Mouse (Mus musculus) small intestine, adult 2 months (tissue): ENCODE measurements around the gene Gm3149. TPM values are rescaled to one million over a fixed set of nuclear protein-coding genes. Genes with fewer than 3 reads are reported as not detected.
"Not testable (repeated sequence)": the region's sequence is repeated elsewhere in the genome, so short reads cannot be mapped to it uniquely, and the experiment has no call there.

Source experiments
- H3K27ac ChIP-seq: fragments of 200-500 bp; 2 replicates; pipeline ENCODE4 v1.5.1; 2012; ENCODE audit warnings: low read depth, low read length, control low read depth, inconsistent platforms; ENCODE audit not compliant: insufficient read depth
- H3K27me3 ChIP-seq: fragments of 200-500 bp; 2 replicates; pipeline ENCODE4 v1.6.1; 2012; ENCODE audit warnings: mild to moderate bottlenecking, moderate library complexity, low read length, inconsistent platforms; ENCODE audit not compliant: control insufficient read depth, insufficient read depth
- H3K36me3 ChIP-seq: fragments of 200-500 bp; 2 replicates; pipeline ENCODE4 v1.6.1; 2012; ENCODE audit warnings: mild to moderate bottlenecking, low read length, control low read depth, inconsistent platforms; ENCODE audit not compliant: control insufficient read depth, insufficient read depth
- H3K4me1 ChIP-seq: fragments of 200-500 bp; 2 replicates; pipeline ENCODE4 v1.6.1; 2012; ENCODE audit warnings: low read length, inconsistent platforms, mixed read lengths; ENCODE audit not compliant: control insufficient read depth, insufficient read depth, insufficient read length
- H3K4me3 ChIP-seq: fragments of 200-500 bp; 2 replicates; pipeline ENCODE4 v1.5.1; 2012; ENCODE audit warnings: low read depth, mild to moderate bottlenecking, control low read depth, inconsistent platforms, low read length, moderate library complexity
- WGBS: fragments of 180-500 bp; shearing (Covaris S2); methylation state at CpG from one replicate; pipeline ENCODE4 v1.1.7; 2018; 5-methylcytosine and 5-hydroxymethylcytosine counted together
- polyA plus RNA-seq: library from polyadenylated mRNA; depleted of rRNA; stranded (reverse); fragments of >200 nt; gene quantifications from 2 replicates; pipeline ENCODE4 v1.2.3, GENCODE M21; 2012; rRNA removed

Gm3149 gene
- not detected in 2 replicates for polyA plus RNA-seq

GRCm38 (mm10) chr14:4316983-4317382 is at the start of gene Gm3149:
Gm3149 (plus strand) TSS chr14:4317283.
- WGBS: no CpG with 5 or more reads among the region's 1 CpGs
- H3K4me3 ChIP-seq, H3K36me3 ChIP-seq: not testable (repeated sequence)

DNA sequence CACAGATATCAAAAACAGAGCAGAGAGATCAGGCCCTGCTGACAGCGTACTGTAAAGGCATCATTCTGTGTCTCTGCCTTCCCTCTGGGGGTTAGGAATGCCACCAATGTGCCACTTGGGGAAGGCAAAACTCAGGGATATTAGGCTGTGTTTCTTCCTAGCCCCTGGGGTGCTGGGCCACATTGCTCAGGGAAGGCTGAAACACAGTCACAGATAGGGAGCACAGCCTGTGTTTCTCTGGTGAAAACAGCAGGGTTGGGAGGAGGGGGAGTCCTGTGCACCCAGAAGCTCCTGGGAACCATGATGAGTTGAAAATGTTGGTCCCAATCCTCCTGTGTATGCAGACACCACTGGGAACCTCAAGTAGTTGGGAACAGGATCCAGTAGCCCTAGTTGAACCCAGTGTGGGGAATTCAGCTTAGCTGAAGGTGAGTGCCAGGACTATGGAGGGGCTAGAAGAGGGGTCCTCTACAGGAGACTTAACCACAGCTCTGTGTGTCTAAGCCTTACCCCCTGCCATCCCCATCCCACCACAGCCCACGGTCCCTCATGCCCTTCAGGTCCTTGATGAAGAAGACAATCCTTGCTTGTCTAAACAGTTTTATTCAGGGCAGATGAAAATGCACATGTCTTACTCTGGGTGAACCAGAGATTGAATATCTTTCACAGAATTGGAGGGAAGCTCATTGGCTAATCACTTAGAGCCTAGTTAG is 47.7 kb upstream of the Gm3149 start:
- not testable (repeated sequence) for H3K27ac ChIP-seq, H3K4me1 ChIP-seq, H3K4me3 ChIP-seq, H3K27me3 ChIP-seq, H3K36me3 ChIP-seq
- 80% methylated on average over 2 of the region's 2 CpGs for WGBS

More at GRCm38 (mm10) chr14:4316983-4317382, at the start of gene Gm3149:
- H3K27ac ChIP-seq, H3K4me1 ChIP-seq, H3K27me3 ChIP-seq: not testable (repeated sequence)

DNA sequence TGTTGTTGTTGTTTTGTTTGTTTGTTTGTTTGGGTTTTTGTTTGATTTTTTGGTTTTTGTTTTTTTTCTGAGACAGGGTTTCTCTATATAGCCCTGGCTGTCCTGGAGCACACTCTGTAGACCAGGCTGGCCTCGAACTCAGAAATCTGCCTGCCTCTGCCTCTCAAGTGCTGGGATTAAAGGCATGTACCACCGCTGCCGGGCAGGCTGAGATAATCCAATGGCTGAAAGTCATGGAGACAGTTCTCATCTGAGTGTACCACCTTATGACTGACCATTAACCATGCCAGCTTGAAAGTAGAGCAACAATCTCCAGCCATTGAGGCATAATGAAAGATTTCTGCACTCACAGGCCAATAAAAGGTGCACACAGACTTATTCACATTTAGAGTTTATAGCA is 37.3 kb upstream of the Gm3149 start:
- not testable (repeated sequence) for H3K27ac ChIP-seq, H3K36me3 ChIP-seq, H3K4me3 ChIP-seq, H3K4me1 ChIP-seq, H3K27me3 ChIP-seq
- 87% methylated on average over 3 of the region's 3 CpGs for WGBS

DNA sequence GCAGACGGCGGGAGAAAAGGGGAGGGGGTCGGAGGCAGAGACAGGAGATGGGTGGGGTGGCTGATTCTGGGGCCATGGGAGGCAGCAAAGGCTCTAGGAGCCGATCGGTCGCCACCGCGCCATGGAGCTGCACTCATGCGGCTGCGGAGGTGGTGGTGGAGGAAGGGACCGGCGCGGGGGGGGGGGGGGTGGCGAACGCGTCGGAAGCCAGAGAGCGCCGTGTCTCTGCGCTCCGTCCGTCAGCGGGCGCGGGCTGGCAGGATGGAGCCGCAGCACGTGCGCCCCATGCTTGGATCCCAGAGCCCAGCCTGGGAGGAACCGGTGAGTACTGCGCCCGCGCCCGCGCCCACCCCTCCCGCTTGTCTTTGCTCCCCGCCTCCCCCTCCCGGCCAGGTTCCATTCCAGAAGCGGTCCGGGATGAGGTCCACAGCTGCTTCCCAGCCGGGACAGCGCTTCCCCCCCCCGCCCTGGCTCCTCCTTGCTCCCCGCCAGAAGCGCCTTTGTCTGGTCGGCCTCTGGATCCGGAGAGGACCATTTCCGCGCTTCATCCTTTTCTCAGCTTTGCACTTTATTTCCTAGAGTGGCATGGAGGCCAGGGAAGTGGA is 17.5 kb downstream of the Gm3149 start, which contains the start of gene 2610042L04Rik:
TSS of gene 2610042L04Rik (plus strand) at position 288 of the 605 bp plus-strand sequence.
- H3K27me3 ChIP-seq, H3K36me3 ChIP-seq, H3K4me1 ChIP-seq, H3K4me3 ChIP-seq, H3K27ac ChIP-seq: not testable (repeated sequence)
- WGBS: 2% methylated on average over 26 of the region's 48 CpGs

GRCm38 (mm10) chr14:4335506-4335905 is 18.4 kb downstream of the Gm3149 start:
- 6% methylated on average over 8 of the region's 8 CpGs for WGBS
- H3K4me1 ChIP-seq, H3K36me3 ChIP-seq, H3K27me3 ChIP-seq, H3K4me3 ChIP-seq, H3K27ac ChIP-seq: not testable (repeated sequence)

- 89% methylated on average over 3 of the region's 3 CpGs for WGBS
- not testable (repeated sequence) for H3K27ac ChIP-seq, H3K4me3 ChIP-seq, H3K36me3 ChIP-seq, H3K27me3 ChIP-seq, H3K4me1 ChIP-seq
Observed at GRCm38 (mm10) chr14:4368991-4369390, 51.9 kb downstream of the Gm3149 start.

DNA sequence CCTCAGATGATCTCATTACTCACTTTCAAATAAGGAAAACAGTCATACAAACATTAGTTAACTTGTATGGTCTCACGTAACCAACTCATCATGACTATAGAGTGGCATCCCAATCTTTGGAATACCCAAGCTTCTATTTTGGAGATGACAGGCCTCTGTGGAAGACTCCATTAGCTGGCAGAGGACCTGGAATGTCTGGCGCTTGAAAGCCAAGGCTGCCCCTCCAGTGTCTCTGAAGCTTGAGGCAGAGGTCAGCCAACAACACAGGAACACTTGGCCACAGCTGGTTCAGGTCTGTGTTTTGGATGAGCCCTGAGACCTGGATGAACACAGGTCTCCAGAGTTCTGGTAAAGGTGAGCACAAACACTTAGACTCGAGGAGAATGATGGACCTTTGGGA is 52.6 kb downstream of the Gm3149 start:
- not testable (repeated sequence) for H3K4me3 ChIP-seq, H3K27ac ChIP-seq, H3K27me3 ChIP-seq, H3K36me3 ChIP-seq, H3K4me1 ChIP-seq
- WGBS: 69% methylated on average over 3 of the region's 3 CpGs

Other genes starting within 250 kb of the Gm3149 start
- not detected in 2 replicates for gene Gm3115, start 233.2 kb upstream of the Gm3149 start, polyA plus RNA-seq
- gene Gm8108, start 206.8 kb upstream of the Gm3149 start, polyA plus RNA-seq: not detected in 2 replicates
- not detected in 2 replicates for gene Gm3127, start 152.3 kb upstream of the Gm3149 start, polyA plus RNA-seq
- gene Gm2974, start 134.7 kb upstream of the Gm3149 start, polyA plus RNA-seq: not detected in 2 replicates
- not detected in 2 replicates for gene Gm3138, start 67.7 kb upstream of the Gm3149 start, polyA plus RNA-seq
- gene 2610042L04Rik, start 17.5 kb downstream of the Gm3149 start, polyA plus RNA-seq: not detected in 2 replicates
- gene Gm3159, start 80.2 kb downstream of the Gm3149 start, polyA plus RNA-seq: not detected in 2 replicates
- gene Gm3164, start 98.2 kb downstream of the Gm3149 start, polyA plus RNA-seq: not detected in 2 replicates
- gene Gm3173, start 113.7 kb downstream of the Gm3149 start, polyA plus RNA-seq: not detected in 2 replicates
- gene Gm3182, start 164.5 kb downstream of the Gm3149 start, polyA plus RNA-seq: not detected in 2 replicates
- not detected in 2 replicates for gene Gm3047, start 238.1 kb downstream of the Gm3149 start, polyA plus RNA-seq